Mouse (Mus musculus) heart, postnatal 0 days (tissue): ENCODE measurements around the gene Gm49405.

Experiments used
- CTCF ChIP-seq: IDR thresholded peaks from 2 replicates; pipeline ENCODE4 v1.5.1; 2016; ENCODE audit warnings: antibody characterized with exemption, control low read depth, low read depth
- EP300 ChIP-seq: IDR thresholded peaks from 2 replicates; pipeline ENCODE4 v1.6.1; 2016; ENCODE audit warnings: antibody characterized with exemption, low read depth

- TF ChIP-seq EP300 (no peak), CTCF (no peak)
These were observed 8.0 kb upstream of the Gm49405 start, which contains the start of gene Tbx10 for GRCm38 (mm10) chr19:3992416-3992815.
